Mouse (Mus musculus) cortical plate, adult 2 months (tissue): ENCODE data around the gene Bcas3. TPM values are rescaled to one million over a fixed set of nuclear protein-coding genes. Genes with fewer than 3 reads are reported as not detected.

Source experiments
- H3K27ac ChIP-seq: fragments of 200-500 bp; 2 replicates; pipeline ENCODE4 v1.5.1; 2012; ENCODE audit warnings: low read length, control low read depth, inconsistent platforms; ENCODE audit not compliant: insufficient read depth
- H3K4me1 ChIP-seq: fragments of 200-500 bp; 2 replicates; pipeline ENCODE4 v1.6.1; 2011; ENCODE audit warnings: low read length; ENCODE audit not compliant: control insufficient read depth, insufficient read depth
- H3K4me3 ChIP-seq: fragments of 200-500 bp; 2 replicates; pipeline ENCODE4 v1.5.1; 2011; ENCODE audit warnings: mild to moderate bottlenecking, low read length, control low read depth; ENCODE audit not compliant: insufficient read depth
- CTCF ChIP-seq: fragments of 200-500 bp; IDR thresholded peaks from 2 replicates; pipeline ENCODE4 v1.5.1; 2011; ENCODE audit warnings: mild to moderate bottlenecking, control low read depth, low read length; ENCODE audit not compliant: insufficient read depth; ENCODE audit errors: extremely low read depth
- POLR2A ChIP-seq: fragments of 200-500 bp; IDR thresholded peaks from 2 replicates; pipeline ENCODE4 v1.6.1; 2011; ENCODE audit warnings: mild to moderate bottlenecking, low read length, control low read depth; ENCODE audit not compliant: insufficient read depth; ENCODE audit errors: extremely low read depth
- polyA plus RNA-seq: library from polyadenylated mRNA; depleted of rRNA; stranded (reverse); fragments of >200 nt; gene quantifications from 2 replicates; pipeline ENCODE4 v1.2.3, GENCODE M21; 2012

The Bcas3 gene
- polyA plus RNA-seq, 1 experiment, result 47.1 TPM

GRCm38 (mm10) chr11:85642591-85642990 is 289.6 kb downstream of the Bcas3 start:
- no peak for TF ChIP-seq POLR2A
- no peak for TF ChIP-seq CTCF

GRCm38 (mm10) chr11:85643025-85643424 is 290.1 kb downstream of the Bcas3 start:
- TF ChIP-seq POLR2A (no peak), CTCF (no peak)
- no peaks in the 10 kb centered on the region; the same call in 1 of the 2 replicates for H3K4me1 ChIP-seq

More at GRCm38 (mm10) chr11:85642591-85642990, 289.6 kb downstream of the Bcas3 start:
- no peak overlapping the region for H3K4me3 ChIP-seq
- no peak overlapping the region for H3K27ac ChIP-seq
- H3K4me1 ChIP-seq, result no peaks in the 10 kb centered on the region; the same call in 1 of the 2 replicates

DNA sequence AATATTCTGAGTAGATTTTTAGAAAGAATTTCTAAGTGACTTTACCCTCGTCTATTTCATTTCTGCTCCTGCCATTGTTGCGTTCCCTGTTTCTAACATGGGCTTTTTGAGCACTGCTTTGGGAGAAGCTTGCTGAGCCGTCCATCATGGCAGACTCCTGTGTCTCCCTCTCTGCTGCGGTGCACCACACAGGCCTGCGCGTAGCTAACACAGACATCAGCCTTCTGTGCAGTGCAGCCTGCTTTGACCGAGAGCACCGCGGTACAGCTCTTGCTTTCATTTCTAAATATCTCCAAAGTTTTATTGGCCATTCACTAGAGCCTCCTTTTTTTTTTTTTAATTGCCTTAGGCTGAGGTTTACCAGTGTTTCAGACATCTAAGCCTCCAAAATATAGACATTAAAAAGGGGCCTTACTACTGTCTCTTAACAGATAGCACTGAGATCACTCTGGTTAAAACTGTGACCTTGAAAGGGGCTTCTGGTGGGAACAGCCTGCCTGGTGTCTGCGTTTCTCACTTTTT is 290.6 kb downstream of the Bcas3 start:
- TF ChIP-seq POLR2A (no peak), CTCF (no peak)
- H3K4me3 ChIP-seq, result no peak overlapping the region
- H3K27ac ChIP-seq, result no peak overlapping the region
- no peaks in the 10 kb centered on the region; the same call in 1 of the 2 replicates for H3K4me1 ChIP-seq

More at GRCm38 (mm10) chr11:85643025-85643424, 290.1 kb downstream of the Bcas3 start:
- Histone ChIP-seq H3K4me3 (no peak overlapping the region), H3K27ac (no peak overlapping the region)

- Histone ChIP-seq H3K4me3 (no peak overlapping the region), H3K4me1 (no peaks in the 10 kb centered on the region; the same call in 1 of the 2 replicates), H3K27ac (no peak overlapping the region)
- TF ChIP-seq POLR2A, result no peak
- TF ChIP-seq CTCF, result no peak
These were observed 291.2 kb downstream of the Bcas3 start for GRCm38 (mm10) chr11:85644027-85644747.

DNA sequence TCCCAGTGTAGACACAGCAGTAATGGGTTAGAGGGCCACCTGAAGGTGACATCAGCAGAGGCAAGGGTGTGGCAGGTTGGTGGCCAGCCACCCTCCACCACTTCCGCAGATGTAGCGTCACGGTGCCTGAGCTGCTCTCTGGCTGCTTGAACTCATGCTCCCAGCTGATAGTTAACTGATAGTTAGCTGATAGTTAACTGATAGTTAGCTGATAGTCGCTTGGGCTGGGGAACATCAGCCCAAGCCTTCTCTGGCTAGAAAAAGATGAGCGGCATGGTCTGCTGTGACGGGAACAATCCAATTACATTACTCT is 291.7 kb downstream of the Bcas3 start:
- no peaks in the 10 kb centered on the region; the same call in 1 of the 2 replicates for H3K4me1 ChIP-seq
- no peak overlapping the region for H3K4me3 ChIP-seq
- TF ChIP-seq POLR2A (no peak), CTCF (no peak)
- H3K27ac ChIP-seq, result no peak overlapping the region

DNA sequence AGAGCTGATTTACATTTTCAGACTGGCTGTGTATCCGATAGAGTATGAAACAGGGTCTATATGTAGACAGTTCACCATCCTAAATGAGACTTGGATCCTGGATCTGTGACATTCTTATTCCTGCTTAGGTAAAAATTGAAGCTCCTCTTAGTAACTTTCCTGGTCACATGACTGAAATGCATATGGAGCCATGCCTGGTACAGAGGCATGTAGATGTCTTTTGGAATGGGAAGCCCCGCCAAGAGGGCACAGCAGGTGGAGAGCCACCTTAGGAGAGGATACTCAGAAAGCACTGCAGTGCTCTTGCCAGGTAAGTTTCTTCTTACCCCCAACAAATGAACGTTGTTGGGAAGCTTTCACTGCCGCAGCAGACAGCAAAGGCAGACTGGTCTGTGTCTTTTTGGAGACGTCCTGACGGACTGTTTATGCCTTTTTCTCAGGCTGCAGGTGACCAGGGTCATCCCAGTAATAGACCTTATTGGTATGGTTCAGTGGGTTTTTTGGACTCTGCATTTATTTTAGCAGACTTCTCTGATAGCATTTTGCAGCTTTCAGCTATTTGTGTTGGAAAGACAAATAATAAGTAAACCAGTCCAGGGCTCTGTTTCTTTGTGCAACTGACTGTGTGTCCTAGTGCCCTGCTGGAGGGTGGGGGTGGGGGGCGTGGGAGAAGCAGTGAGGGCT is 292.3 kb downstream of the Bcas3 start:
- no peaks in the 10 kb centered on the region; the same call in 1 of the 2 replicates for H3K4me1 ChIP-seq
- H3K27ac ChIP-seq, result no peak overlapping the region
- no peak overlapping the region for H3K4me3 ChIP-seq
- TF ChIP-seq CTCF (no peak), POLR2A (no peak)

DNA sequence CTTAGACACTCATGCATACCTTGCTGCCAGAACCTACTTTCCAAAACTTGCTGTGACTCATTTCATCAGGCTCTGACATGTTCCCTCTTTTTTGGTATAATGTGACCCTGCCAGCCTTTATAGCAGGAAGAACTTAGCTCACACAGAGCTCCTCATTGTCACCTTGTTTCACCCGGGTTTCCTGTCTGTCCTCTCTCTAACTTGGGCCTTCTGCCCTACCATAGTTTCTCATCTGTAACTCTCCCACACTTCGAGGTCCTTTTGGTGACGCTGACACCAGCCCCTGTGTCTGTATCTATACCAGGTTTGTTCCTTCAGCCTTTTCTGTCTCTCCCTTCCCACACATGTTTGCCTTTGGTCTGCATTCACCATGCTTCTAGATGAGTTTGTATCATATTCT is 295.9 kb downstream of the Bcas3 start:
- Histone ChIP-seq H3K4me1 (no peaks in the 10 kb centered on the region), H3K27ac (no peak overlapping the region), H3K4me3 (no peak overlapping the region)
- TF ChIP-seq CTCF, result no peak

- no peak for TF ChIP-seq CTCF
- TF ChIP-seq POLR2A, result no peak
- Histone ChIP-seq H3K4me1 (no peaks in the 10 kb centered on the region), H3K27ac (no peak overlapping the region), H3K4me3 (no peak overlapping the region)
These were observed 296.4 kb downstream of the Bcas3 start for GRCm38 (mm10) chr11:85649373-85649772.

DNA sequence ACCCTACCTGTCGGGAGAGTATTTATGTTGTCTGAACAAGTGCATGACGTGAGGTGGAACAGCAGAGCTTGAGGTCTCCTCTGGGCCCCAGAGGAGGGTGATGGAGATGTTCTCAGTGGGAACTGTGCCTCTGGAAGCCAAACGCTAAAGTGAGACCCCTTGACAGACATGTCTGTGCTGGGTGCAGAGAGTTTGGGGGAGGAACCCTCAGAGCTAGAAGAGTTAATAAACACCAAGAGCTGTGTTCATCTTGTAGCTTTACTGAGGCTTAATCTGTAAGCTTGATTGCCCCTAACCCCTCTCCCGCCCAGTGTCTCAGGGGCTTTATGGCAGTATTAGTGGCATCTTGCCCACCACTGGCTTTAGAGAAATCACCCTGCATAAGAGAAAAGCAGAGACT is 304.5 kb downstream of the Bcas3 start:
- TF ChIP-seq POLR2A (no peak), CTCF (no peak)
- H3K4me1 ChIP-seq, result no peaks in the 10 kb centered on the region
- H3K27ac ChIP-seq, result no peak overlapping the region
- H3K4me3 ChIP-seq, result no peak overlapping the region

DNA sequence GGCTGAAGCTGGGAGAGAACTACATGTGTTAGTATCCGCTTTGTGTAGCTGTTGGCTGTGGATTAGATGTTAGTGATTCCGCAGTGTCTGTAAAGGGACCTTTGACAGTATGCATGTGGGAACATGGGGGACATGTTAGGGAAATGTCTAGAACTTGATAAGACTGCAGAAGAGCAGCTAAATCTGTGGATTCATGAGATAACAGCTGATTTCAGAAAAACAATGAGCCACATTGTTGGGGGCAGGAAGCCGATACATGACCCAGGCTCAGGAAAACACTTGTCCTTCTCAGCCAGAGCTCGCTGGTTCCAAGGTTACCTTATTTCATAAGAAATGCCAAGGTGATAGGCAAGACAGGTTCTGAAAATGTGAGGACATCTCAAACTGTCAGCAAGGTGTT is 307.3 kb downstream of the Bcas3 start:
- no peaks in the 10 kb centered on the region for H3K4me1 ChIP-seq
- no peak overlapping the region for H3K27ac ChIP-seq
- no peak overlapping the region for H3K4me3 ChIP-seq
- TF ChIP-seq POLR2A (no peak), CTCF (no peak)

GRCm38 (mm10) chr11:85667176-85667575 is 314.2 kb downstream of the Bcas3 start:
- TF ChIP-seq CTCF, result no peak
- no peak for TF ChIP-seq POLR2A
- Histone ChIP-seq H3K4me3 (no peak overlapping the region), H3K4me1 (no peaks in the 10 kb centered on the region), H3K27ac (no peak overlapping the region)
